Mouse (Mus musculus): ENCODE results near the gene Crbn. TPM values are rescaled to one million over a fixed set of nuclear protein-coding genes. Genes with fewer than 3 reads are reported as not detected.
A peak's percentile ranks its signal among the peaks of the same experiment; 100 is the strongest.

The Crbn gene
- polyA plus RNA-seq, 1 experiment from 2014 or later: 19.6 TPM

- peak overlapping the region; percentile 85 for H3K9ac ChIP-seq (replicated peaks)
- H3K27me3 ChIP-seq (ENCODE audit: insufficient read depth, low read length): no peaks in the 10 kb centered on the region
- no peak for DNase-seq
- peaks cover 10% of the 10 kb centered on the region for H3K4me1 ChIP-seq (ENCODE audit: insufficient read depth)
- 31% methylated on average over 4 of the region's 4 CpGs for WGBS (ENCODE audit: insufficient replicate concordance)
- H3K9me3 ChIP-seq (ENCODE audit: low read length): no peaks in the 10 kb centered on the region
- H3K4me3 ChIP-seq (ENCODE audit: low read depth, low read length): peak overlapping the region; percentile 95
- no peak for ATAC-seq
- peaks cover 24% of the 10 kb centered on the region for H3K36me3 ChIP-seq (replicated peaks; ENCODE audit: insufficient read depth, low read length)
- peak overlapping the region; percentile 84; the same call in 1 of the 2 replicates for H3K27ac ChIP-seq (ENCODE audit: low read depth)
- H3K4me2 ChIP-seq (ENCODE audit: low read depth, low read length): peak overlapping the region; percentile 93
- TF ChIP-seq EP300 (IDR thresholded peaks at IDR 0.05; ENCODE audit: low read depth): no peak
- TF ChIP-seq CTCF (IDR thresholded peaks at IDR 0.05; ENCODE audit: low read depth): no peak
These were observed 29.8 kb downstream of the Crbn start for GRCm38 (mm10) chr6:106770046-106770445.

GRCm38 (mm10) chr6:106769290-106769866, 30.5 kb downstream of the Crbn start:
- TF ChIP-seq CTCF (IDR thresholded peaks at IDR 0.05; ENCODE audit: low read depth) (no peak), EP300 (IDR thresholded peaks at IDR 0.05; ENCODE audit: low read depth) (0 out of 2 replicates have a peak, but pooled peaks have one; percentile 7)
- peak overlapping the region; percentile 95 for H3K4me3 ChIP-seq (ENCODE audit: low read depth, low read length)
- WGBS (ENCODE audit: insufficient replicate concordance): 1% methylated on average over 33 of the region's 33 CpGs
- peaks cover 21% of the 10 kb centered on the region for H3K36me3 ChIP-seq (replicated peaks; ENCODE audit: insufficient read depth, low read length)
- peak overlapping the region; percentile 84 for H3K27ac ChIP-seq (ENCODE audit: low read depth)
- DNase-seq (peak; percentile 19), ATAC-seq (peak; percentile 72)
- peaks cover 10% of the 10 kb centered on the region for H3K4me1 ChIP-seq (ENCODE audit: insufficient read depth)
- H3K27me3 ChIP-seq (ENCODE audit: insufficient read depth, low read length): no peaks in the 10 kb centered on the region
- peak overlapping the region; percentile 85 for H3K9ac ChIP-seq (replicated peaks)
- H3K9me3 ChIP-seq (ENCODE audit: low read length): no peaks in the 10 kb centered on the region
- H3K4me2 ChIP-seq (ENCODE audit: low read depth, low read length): peak overlapping the region; percentile 93

- no peaks in the 10 kb centered on the region for H3K9me3 ChIP-seq (ENCODE audit: low read length)
- peak within 1 kb of the TSS; percentile 84 for H3K27ac ChIP-seq (ENCODE audit: low read depth)
- peak; percentile 99 for DNase-seq
- peaks cover 17% of the 10 kb centered on the region for H3K36me3 ChIP-seq (replicated peaks; ENCODE audit: insufficient read depth, low read length)
- H3K9ac ChIP-seq (replicated peaks): peak within 1 kb of the TSS; percentile 85
- peak within 1 kb of the TSS; percentile 93 for H3K4me2 ChIP-seq (ENCODE audit: low read depth, low read length)
- H3K4me3 ChIP-seq (ENCODE audit: low read depth, low read length): peak within 1 kb of the TSS; percentile 95
- 7% methylated on average over 35 of the region's 35 CpGs for WGBS (ENCODE audit: insufficient replicate concordance)
- peaks cover 10% of the 10 kb centered on the region for H3K4me1 ChIP-seq (ENCODE audit: insufficient read depth)
- TF ChIP-seq EP300 (IDR thresholded peaks at IDR 0.05; ENCODE audit: low read depth) (no peak), CTCF (IDR thresholded peaks at IDR 0.05; ENCODE audit: low read depth) (no peak)
- ATAC-seq: peak; percentile 100
- 0 out of 2 replicates have a peak, but pooled peaks cover under 1% of the 10 kb centered on the region for H3K27me3 ChIP-seq (ENCODE audit: insufficient read depth, low read length)
These were observed 31.1 kb downstream of the Crbn start, which contains the start of gene Trnt1 for GRCm38 (mm10) chr6:106768640-106769289. Gene Trnt1, plus strand, starts transcription at chr6:106769120.

- DNase-seq (no peak), ATAC-seq (no peak)
- TF ChIP-seq CTCF (IDR thresholded peaks at IDR 0.05; ENCODE audit: low read depth): no peak
- TF ChIP-seq EP300 (IDR thresholded peaks at IDR 0.05; ENCODE audit: low read depth): no peak
- 0 out of 2 replicates have a peak, but pooled peaks cover 3% of the 10 kb centered on the region for H3K27me3 ChIP-seq (ENCODE audit: insufficient read depth, low read length)
- peaks cover 10% of the 10 kb centered on the region for H3K4me1 ChIP-seq (ENCODE audit: insufficient read depth)
- H3K9me3 ChIP-seq (ENCODE audit: low read length): no peaks in the 10 kb centered on the region
- H3K9ac ChIP-seq (replicated peaks): no peak overlapping the region
- 65% methylated on average over 4 of the region's 4 CpGs for WGBS (ENCODE audit: insufficient replicate concordance)
- no peak overlapping the region for H3K27ac ChIP-seq (ENCODE audit: low read depth)
- no peak overlapping the region for H3K4me3 ChIP-seq (ENCODE audit: low read depth, low read length)
- H3K4me2 ChIP-seq (ENCODE audit: low read depth, low read length): no peak overlapping the region
- H3K36me3 ChIP-seq (replicated peaks; ENCODE audit: insufficient read depth, low read length): peaks cover 5% of the 10 kb centered on the region; the same call in 1 of the 2 replicates
These were observed 33.1 kb downstream of the Crbn start for GRCm38 (mm10) chr6:106766774-106767173.

- H3K27ac ChIP-seq (ENCODE audit: low read depth): no peak overlapping the region
- DNase-seq (no peak), ATAC-seq (no peak)
- no peak overlapping the region for H3K4me3 ChIP-seq (ENCODE audit: low read depth, low read length)
- H3K9me3 ChIP-seq (ENCODE audit: low read length): no peaks in the 10 kb centered on the region
- no peak overlapping the region for H3K4me2 ChIP-seq (ENCODE audit: low read depth, low read length)
- peaks cover 10% of the 10 kb centered on the region for H3K4me1 ChIP-seq (ENCODE audit: insufficient read depth)
- H3K27me3 ChIP-seq (ENCODE audit: insufficient read depth, low read length): 0 out of 2 replicates have a peak, but pooled peaks cover 3% of the 10 kb centered on the region
- no peaks in the 10 kb centered on the region for H3K36me3 ChIP-seq (replicated peaks; ENCODE audit: insufficient read depth, low read length)
- no peak for TF ChIP-seq CTCF (IDR thresholded peaks at IDR 0.05; ENCODE audit: low read depth)
- H3K9ac ChIP-seq (replicated peaks): no peak overlapping the region
- 65% methylated on average over 1 of the region's 1 CpGs for WGBS (ENCODE audit: insufficient replicate concordance)
These were observed 34.0 kb downstream of the Crbn start for GRCm38 (mm10) chr6:106765892-106766291.

- no peak for DNase-seq
- Histone ChIP-seq H3K36me3 (replicated peaks; ENCODE audit: insufficient read depth, low read length) (no peaks in the 10 kb centered on the region), H3K4me2 (ENCODE audit: low read depth, low read length) (no peak overlapping the region), H3K9ac (replicated peaks) (no peak overlapping the region), H3K27me3 (ENCODE audit: insufficient read depth, low read length) (0 out of 2 replicates have a peak, but pooled peaks cover 3% of the 10 kb centered on the region), H3K4me1 (ENCODE audit: insufficient read depth) (no peaks in the 10 kb centered on the region), H3K4me3 (ENCODE audit: low read depth, low read length) (no peak overlapping the region), H3K27ac (ENCODE audit: low read depth) (no peak overlapping the region), H3K9me3 (ENCODE audit: low read length) (no peaks in the 10 kb centered on the region)
- TF ChIP-seq CTCF (IDR thresholded peaks at IDR 0.05; ENCODE audit: low read depth) (no peak), EP300 (IDR thresholded peaks at IDR 0.05; ENCODE audit: low read depth) (no peak)
- WGBS (ENCODE audit: insufficient replicate concordance): 46% methylated on average over 1 of the region's 1 CpGs
- no peak for ATAC-seq
These were observed 38.4 kb downstream of the Crbn start for GRCm38 (mm10) chr6:106761486-106761885.
